Mouse (Mus musculus): Measurements from ENCODE around the gene Gm4881. TPM values are rescaled to one million over a fixed set of nuclear protein-coding genes. Genes with fewer than 3 reads are reported as not detected.

Gene Gm4881
- polyA plus RNA-seq, 1 experiment: not detected

DNA sequence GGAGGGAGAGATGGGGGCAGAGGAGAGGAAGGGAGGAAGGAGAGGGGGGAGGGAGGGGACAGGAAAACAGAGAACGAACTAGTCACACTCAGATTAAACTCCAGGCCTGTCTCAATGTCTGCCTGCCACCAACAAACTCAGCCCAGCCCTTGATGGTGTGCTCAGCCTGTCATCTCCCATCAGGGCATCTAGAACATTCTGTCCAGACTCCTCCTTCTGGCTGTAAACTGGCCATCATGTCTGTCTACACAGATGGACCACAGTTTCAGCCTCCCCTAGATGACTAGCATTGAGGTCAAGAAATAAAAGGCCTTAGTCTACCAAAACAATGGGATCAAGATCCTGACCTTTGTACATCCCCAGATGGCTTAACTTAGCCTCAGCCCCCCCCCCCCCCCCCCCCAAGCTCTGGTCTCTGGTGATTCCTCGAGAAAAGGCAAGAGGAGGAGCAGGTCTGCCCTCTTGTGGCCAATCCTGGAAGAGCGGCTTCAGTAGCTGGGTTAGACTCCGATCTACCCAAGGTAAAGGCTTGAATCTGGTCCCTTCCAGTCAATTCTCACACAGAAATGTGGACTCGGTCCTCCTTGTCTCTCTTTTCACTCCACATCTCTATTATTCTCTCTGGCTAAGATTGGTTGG lies 20.7 kb upstream of the Gm4881 start:
- Histone ChIP-seq H3K27ac (ENCODE audit: insufficient read depth, low read length) (no peak overlapping the region), H3K4me1 (ENCODE audit: control insufficient read depth, insufficient read depth, low read length) (peaks cover 2% of the 10 kb centered on the region; the same call in 1 of the 2 replicates), H3K4me3 (ENCODE audit: insufficient read depth, low read length) (no peak overlapping the region)
- TF ChIP-seq CTCF (IDR thresholded peaks at IDR 0.05; ENCODE audit: extremely low read depth, insufficient read depth, low read length) (peak; percentile 76), POLR2A (IDR thresholded peaks at IDR 0.05; ENCODE audit: extremely low read depth, insufficient read depth, low read length) (no peak)

DNA sequence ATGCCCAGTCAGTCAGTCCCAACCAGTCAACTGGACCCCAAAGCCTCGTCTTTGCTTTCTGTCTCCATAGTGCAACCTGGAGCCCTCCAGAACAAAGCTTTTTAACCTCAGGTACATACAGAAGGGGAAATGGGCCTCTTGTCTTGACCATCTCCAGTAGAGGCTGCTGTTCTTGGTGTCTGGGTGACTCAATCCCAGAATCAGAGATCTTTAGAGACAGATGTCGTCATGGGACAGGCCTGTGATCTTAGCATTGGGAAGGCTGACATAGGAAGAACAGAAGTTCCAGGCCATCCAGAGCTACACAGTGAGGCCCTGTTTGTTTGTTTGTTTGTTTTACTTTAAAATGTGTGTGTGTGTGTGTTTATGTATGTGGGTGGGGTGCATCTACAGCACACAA lies 20.0 kb upstream of the Gm4881 start:
- Histone ChIP-seq H3K27ac (ENCODE audit: insufficient read depth, low read length) (no peak overlapping the region), H3K4me3 (ENCODE audit: insufficient read depth, low read length) (no peak overlapping the region), H3K4me1 (ENCODE audit: control insufficient read depth, insufficient read depth, low read length) (no peaks in the 10 kb centered on the region)
- TF ChIP-seq POLR2A (IDR thresholded peaks at IDR 0.05; ENCODE audit: extremely low read depth, insufficient read depth, low read length): no peak

DNA sequence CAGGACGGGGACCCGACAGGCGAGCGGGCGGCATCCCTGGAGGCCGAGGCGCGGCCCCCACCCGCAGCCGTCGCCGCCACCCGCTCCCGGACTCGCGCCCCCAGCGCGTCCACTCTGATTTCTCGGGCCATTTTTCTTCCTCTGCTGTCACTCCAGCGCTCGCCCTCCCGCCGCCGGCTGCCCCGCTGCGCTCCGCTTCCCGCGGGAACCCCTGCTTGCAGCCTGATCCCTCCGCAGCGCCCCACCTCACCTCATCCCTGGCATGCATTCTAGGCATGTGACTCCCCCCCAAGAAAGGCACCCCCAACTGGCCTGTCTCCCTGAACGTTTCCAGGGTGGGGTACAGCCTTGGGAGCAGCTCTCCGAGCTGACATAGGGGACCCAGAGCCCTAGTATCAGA lies 10.9 kb upstream of the Gm4881 start:
- no peak for TF ChIP-seq POLR2A (IDR thresholded peaks at IDR 0.05; ENCODE audit: extremely low read depth, insufficient read depth, low read length)
- no peak for TF ChIP-seq CTCF (IDR thresholded peaks at IDR 0.05; ENCODE audit: extremely low read depth, insufficient read depth, low read length)
- Histone ChIP-seq H3K4me3 (ENCODE audit: insufficient read depth, low read length) (no peak overlapping the region), H3K27ac (ENCODE audit: insufficient read depth, low read length) (no peak overlapping the region)

DNA sequence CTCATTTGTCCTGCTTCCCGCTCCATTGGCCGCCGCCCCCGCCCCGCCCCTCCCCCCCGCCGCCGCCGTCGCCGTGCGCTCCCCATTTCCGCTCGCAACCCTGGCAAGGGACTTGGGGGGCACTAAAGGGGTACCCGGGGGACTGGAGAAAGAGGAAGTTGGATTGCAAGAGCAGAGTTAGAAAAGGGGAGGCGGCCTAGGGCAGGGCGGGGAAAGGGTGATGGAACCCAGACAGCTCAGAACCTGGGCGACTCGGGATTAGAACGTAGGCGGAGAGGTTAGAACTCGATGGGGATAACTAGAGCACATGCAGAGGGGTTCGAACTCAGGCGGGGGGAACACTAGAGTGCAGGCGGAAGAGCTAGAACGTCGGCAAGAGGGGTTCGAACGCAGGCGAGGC lies 10.2 kb upstream of the Gm4881 start:
- no peak overlapping the region for H3K27ac ChIP-seq (ENCODE audit: insufficient read depth, low read length)
- TF ChIP-seq CTCF (IDR thresholded peaks at IDR 0.05; ENCODE audit: extremely low read depth, insufficient read depth, low read length) (no peak), POLR2A (IDR thresholded peaks at IDR 0.05; ENCODE audit: extremely low read depth, insufficient read depth, low read length) (no peak)

More for the DNA sequence above, 10.9 kb upstream of the Gm4881 start:
- no peaks in the 10 kb centered on the region for H3K4me1 ChIP-seq (ENCODE audit: control insufficient read depth, insufficient read depth, low read length)

DNA sequence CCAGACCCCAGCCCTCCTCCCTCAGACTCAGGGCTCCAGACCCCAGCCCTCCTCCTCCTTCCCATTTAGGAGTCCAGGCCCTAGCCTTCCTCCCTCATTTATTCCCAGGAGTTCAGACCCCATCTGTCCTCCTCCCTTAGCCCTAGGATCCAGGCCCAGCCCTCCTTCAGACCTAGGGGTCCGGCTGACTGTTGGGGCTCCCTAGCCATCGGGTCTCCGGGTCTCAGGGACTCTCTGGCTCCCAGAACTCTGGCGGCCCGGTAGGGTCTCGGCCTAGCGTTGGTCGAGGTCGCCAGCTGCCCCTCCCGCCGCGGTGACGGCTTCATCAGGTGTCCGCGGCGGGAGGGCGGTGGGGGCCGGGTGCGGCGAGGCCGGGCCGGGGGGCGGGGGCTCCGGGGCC lies 9.7 kb upstream of the Gm4881 start:
- no peak overlapping the region for H3K27ac ChIP-seq (ENCODE audit: insufficient read depth, low read length)
- H3K4me3 ChIP-seq (ENCODE audit: insufficient read depth, low read length): no peak overlapping the region
- no peaks in the 10 kb centered on the region for H3K4me1 ChIP-seq (ENCODE audit: control insufficient read depth, insufficient read depth, low read length)
- TF ChIP-seq POLR2A (IDR thresholded peaks at IDR 0.05; ENCODE audit: extremely low read depth, insufficient read depth, low read length) (no peak), CTCF (IDR thresholded peaks at IDR 0.05; ENCODE audit: extremely low read depth, insufficient read depth, low read length) (no peak)

More for the DNA sequence above, 10.2 kb upstream of the Gm4881 start:
- Histone ChIP-seq H3K4me3 (ENCODE audit: insufficient read depth, low read length) (no peak overlapping the region), H3K4me1 (ENCODE audit: control insufficient read depth, insufficient read depth, low read length) (no peaks in the 10 kb centered on the region)

DNA sequence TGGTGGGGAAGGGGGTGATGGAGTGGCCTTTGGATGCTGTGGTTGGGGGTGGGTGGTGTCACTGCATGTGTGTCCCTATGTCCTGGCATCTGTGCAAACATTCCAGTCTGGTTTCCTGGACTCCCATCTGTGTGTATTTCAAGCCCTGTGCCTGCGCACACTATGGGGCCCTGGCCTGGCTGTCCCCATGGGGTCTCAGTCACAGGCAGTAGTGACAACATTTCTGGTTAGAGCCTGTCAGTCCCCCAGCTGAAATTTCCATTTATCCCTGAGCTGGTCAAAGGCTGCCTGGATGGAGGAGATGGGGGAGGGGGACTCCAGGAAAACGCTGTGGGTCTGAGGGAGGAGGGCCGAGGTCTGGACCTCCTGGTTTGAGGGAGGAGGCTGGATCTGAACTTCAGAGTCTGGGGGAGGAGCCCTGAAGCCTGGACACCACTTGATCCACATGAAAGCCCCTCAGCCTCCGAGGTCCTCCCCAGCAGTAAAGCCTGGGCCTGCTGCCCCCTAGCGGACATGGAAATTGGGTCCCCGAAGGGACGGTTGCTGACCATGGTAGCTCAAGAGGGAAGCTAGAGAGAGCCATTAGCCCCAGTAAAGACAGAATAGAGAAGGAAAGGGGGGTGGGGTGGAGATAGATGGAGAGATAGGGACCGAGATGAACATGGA lies 5.8 kb upstream of the Gm4881 start:
- no peak for TF ChIP-seq POLR2A (IDR thresholded peaks at IDR 0.05; ENCODE audit: extremely low read depth, insufficient read depth, low read length)
- peak; percentile 71 for TF ChIP-seq CTCF (IDR thresholded peaks at IDR 0.05; ENCODE audit: extremely low read depth, insufficient read depth, low read length)
- no peak overlapping the region for H3K4me3 ChIP-seq (ENCODE audit: insufficient read depth, low read length)
- no peaks in the 10 kb centered on the region for H3K4me1 ChIP-seq (ENCODE audit: control insufficient read depth, insufficient read depth, low read length)
- H3K27ac ChIP-seq (ENCODE audit: insufficient read depth, low read length): no peak overlapping the region

DNA sequence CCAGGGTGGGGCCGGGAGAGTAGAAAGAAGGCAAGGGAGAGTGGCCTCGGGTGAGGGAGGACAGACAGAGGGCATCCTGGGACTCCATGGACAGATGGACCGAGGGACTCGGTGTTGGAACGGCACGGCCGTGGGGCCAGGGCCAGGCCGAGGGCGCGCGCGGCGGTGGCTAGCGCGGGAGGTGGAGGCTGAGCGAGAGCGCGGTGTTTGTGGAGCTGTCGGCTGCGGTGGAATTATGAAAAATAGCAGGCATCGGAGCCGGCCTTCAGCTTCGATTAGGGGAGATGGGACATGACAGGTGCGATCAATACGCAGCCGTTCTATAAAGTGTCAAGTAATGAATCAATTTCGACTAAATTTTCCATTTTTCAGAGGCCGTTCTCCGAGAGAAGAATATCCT lies 4.5 kb upstream of the Gm4881 start:
- no peak for TF ChIP-seq CTCF (IDR thresholded peaks at IDR 0.05; ENCODE audit: extremely low read depth, insufficient read depth, low read length)
- TF ChIP-seq POLR2A (IDR thresholded peaks at IDR 0.05; ENCODE audit: extremely low read depth, insufficient read depth, low read length): no peak
- Histone ChIP-seq H3K4me1 (ENCODE audit: control insufficient read depth, insufficient read depth, low read length) (no peaks in the 10 kb centered on the region), H3K27ac (ENCODE audit: insufficient read depth, low read length) (no peak overlapping the region), H3K4me3 (ENCODE audit: insufficient read depth, low read length) (no peak overlapping the region)

DNA sequence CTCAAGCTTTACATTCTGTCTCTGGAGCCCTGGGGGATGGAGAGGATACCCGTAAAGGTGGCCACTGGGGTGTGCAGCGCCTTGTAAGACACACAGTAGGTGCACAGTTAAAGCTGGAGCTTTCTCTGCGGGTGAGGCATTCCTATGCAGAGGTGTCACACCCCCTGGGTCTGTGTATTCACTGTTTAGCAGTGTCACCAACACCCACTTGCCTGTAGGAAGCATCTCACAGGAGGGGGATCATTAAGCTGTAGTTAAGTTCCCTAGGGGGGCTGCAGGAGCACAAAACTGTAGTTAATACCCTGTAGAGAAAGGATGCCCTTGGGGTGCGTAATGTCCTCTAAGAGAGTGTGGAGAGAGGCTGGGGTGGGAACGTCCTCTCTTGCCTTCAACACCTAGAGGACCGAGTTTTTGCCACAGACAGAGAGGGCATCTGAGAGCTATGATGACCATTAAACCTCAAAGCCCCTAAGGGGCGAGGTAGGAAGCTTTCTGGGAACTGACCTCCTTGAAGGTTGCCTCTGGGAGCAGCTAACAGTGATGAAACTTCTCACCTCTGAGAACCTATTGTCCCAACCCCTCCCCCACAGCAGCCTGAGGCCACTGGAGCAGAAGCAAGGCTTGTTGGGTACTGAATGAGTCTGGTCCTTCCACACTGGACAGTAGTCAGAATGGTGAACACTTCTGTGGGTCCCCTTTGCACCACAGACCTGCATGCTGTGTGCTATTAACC lies 3.2 kb upstream of the Gm4881 start:
- Histone ChIP-seq H3K4me1 (ENCODE audit: control insufficient read depth, insufficient read depth, low read length) (no peaks in the 10 kb centered on the region), H3K4me3 (ENCODE audit: insufficient read depth, low read length) (no peak overlapping the region), H3K27ac (ENCODE audit: insufficient read depth, low read length) (no peak overlapping the region)
- no peak for TF ChIP-seq POLR2A (IDR thresholded peaks at IDR 0.05; ENCODE audit: extremely low read depth, insufficient read depth, low read length)
- TF ChIP-seq CTCF (IDR thresholded peaks at IDR 0.05; ENCODE audit: extremely low read depth, insufficient read depth, low read length): no peak

DNA sequence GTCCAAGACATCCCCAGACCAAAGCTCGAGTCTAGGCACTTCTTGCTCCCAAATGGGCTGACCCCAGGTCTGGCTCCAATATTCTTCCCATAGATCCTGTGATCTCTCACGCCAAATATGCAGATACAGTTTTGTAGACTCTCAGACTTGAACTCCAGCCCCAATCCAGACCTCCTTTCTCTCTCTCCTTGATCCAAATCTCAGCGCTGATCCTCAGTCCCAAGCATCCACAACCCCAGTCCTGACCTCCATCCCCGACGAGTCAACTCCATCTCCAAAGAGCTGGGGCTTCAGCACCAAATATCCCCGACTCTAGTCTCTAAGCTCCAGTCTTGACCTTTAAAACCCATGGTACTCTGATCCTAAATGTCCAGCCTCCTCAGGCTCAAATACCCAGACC lies 653 bp downstream of the Gm4881 start:
- Histone ChIP-seq H3K27ac (ENCODE audit: insufficient read depth, low read length) (no peak overlapping the region), H3K4me3 (ENCODE audit: insufficient read depth, low read length) (no peak overlapping the region), H3K4me1 (ENCODE audit: control insufficient read depth, insufficient read depth, low read length) (no peaks in the 10 kb centered on the region)
- no peak for TF ChIP-seq POLR2A (IDR thresholded peaks at IDR 0.05; ENCODE audit: extremely low read depth, insufficient read depth, low read length)
- no peak for TF ChIP-seq CTCF (IDR thresholded peaks at IDR 0.05; ENCODE audit: extremely low read depth, insufficient read depth, low read length)

DNA sequence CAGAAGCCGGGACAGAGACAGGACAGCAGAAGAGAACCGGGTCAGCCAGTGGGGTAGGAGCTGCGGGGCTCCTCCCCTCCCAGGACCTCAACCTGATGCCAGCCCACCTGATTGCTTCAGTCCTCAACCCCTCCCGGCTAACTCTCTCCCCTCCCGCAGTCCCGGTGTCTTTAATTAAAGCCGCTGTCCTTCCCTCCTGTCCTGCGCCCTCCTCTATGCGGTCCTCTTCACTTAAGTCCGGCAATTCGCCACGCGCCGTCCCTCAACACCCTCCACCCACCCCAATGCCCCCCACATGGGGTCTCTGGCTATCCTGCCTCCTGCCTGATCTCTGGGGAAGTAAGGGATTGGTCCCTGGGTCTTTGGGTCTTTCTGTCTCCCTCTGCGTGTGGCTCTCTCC lies 12.6 kb downstream of the Gm4881 start:
- H3K4me1 ChIP-seq (ENCODE audit: control insufficient read depth, insufficient read depth, low read length): no peaks in the 10 kb centered on the region
- H3K27ac ChIP-seq (ENCODE audit: insufficient read depth, low read length): no peak overlapping the region
- no peak for TF ChIP-seq CTCF (IDR thresholded peaks at IDR 0.05; ENCODE audit: extremely low read depth, insufficient read depth, low read length)
- no peak for TF ChIP-seq POLR2A (IDR thresholded peaks at IDR 0.05; ENCODE audit: extremely low read depth, insufficient read depth, low read length)
- H3K4me3 ChIP-seq (ENCODE audit: insufficient read depth, low read length): no peak overlapping the region

All from cortical plate, adult 2 months (tissue).